Mouse (Mus musculus): ENCODE measurements at regions not wholly inside any gene's neighbourhood (a gene's known extent, or its start where the extent isn't known, plus 50 kb on each side); places are given as distances from the start of the nearest gene placed in this dataset.

DNA sequence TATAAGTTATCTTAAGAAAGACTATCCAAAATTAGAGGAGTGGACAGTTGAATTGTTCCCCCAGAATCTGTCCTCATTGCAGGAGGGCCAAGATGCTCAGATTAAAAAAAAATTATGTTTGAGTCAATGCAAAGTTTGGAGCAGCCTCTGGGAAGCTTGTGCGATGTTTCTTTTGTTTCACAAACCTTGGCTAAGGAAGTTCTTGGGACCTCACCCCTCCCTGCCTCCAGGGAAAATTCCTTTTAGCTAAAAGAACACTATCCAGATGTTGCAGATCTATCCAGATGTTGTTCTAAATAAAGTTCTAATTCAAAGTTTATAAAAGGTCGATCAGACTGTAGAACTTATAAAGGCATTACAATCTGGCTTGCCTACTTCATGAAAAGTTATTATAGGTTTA lies 160.8 kb downstream of the Hira start:
- Histone ChIP-seq H3K27ac (ENCODE audit: insufficient read depth, low read depth) (no peak overlapping the region; the same call in 1 of the 2 replicates), H3K4me1 (ENCODE audit: control insufficient read depth in 1 of 2, insufficient read depth in 2 of 2) (peaks cover under 1 to 17% of the 10 kb centered on the region in 2 experiments), H3K9ac (ENCODE audit: insufficient read depth, low read depth) (peak overlapping the region; percentile 53), H3K4me2 (ENCODE audit: insufficient read depth, low read depth, poor library complexity, severe bottlenecking) (no peak overlapping the region), H3K27me3 (replicated peaks) (no peaks in the 10 kb centered on the region), H3K4me3 (replicated peaks in 1 of 3; ENCODE audit: low read depth in 2 of 3, low read length in 2 of 3, poor library complexity in 1 of 3) (no peak overlapping the region), H3K9me3 (replicated peaks; ENCODE audit: low read length) (peaks cover 19% of the 10 kb centered on the region), H3K79me2 (replicated peaks; ENCODE audit: control insufficient read depth, extremely low read depth, insufficient read depth, poor library complexity, severe bottlenecking) (no peaks in the 10 kb centered on the region), H3K36me3 (replicated peaks in 1 of 2; ENCODE audit: control insufficient read depth in 1 of 2, insufficient read depth in 1 of 2, low read length in 1 of 2) (peaks cover 16 to 37% of the 10 kb centered on the region in 2 experiments)
- dilution Hi-C loops (cut with MboI; ENCODE audit: extremely low pct_ligation_motif_present, extremely low pct_unique_long_range_greater_than_20kb, low sequenced_read_pairs) = no loop called here
- no peak for DNase-seq (ENCODE audit: extremely low read depth)
- no peak for TF ChIP-seq RCOR1 (conservative IDR thresholded peaks at IDR 0.05; ENCODE audit: low read depth, low read length)
- TF ChIP-seq E2F4 (IDR thresholded peaks at IDR 0.05; ENCODE audit: insufficient replicate concordance, low read depth, low read length) = no peak
- TF ChIP-seq SIN3A (IDR thresholded peaks at IDR 0.05; ENCODE audit: low read length) = no peak
- TF ChIP-seq NELFE (IDR thresholded peaks at IDR 0.05; ENCODE audit: low read depth, low read length) = no peak
- TF ChIP-seq HCFC1 (IDR thresholded peaks at IDR 0.05; ENCODE audit: low read depth, low read length) = no peak
- TF ChIP-seq BHLHE40 (IDR thresholded peaks at IDR 0.05; ENCODE audit: low read depth, low read length) = no peak
- TF ChIP-seq NRF1 (IDR thresholded peaks at IDR 0.05; ENCODE audit: low read depth, low read length) = no peak
- TF ChIP-seq JUN (IDR thresholded peaks at IDR 0.05; ENCODE audit: insufficient read depth, low read depth, low read length) = no peak
- TF ChIP-seq MAFK (IDR thresholded peaks at IDR 0.05; ENCODE audit: insufficient replicate concordance, low read length) = no peak
- no peak for TF ChIP-seq POLR2A (IDR thresholded peaks at IDR 0.05; ENCODE audit: low read depth, low read length)
- in situ Hi-C loops (cut with MboI; ENCODE audit: low pct_ligation_motif_present, low pct_unique_long_range_greater_than_20kb, low sequenced_read_pairs) = no loop called here

- Histone ChIP-seq H3K9ac (ENCODE audit: insufficient read depth, low read depth) (no peak overlapping the region), H3K4me1 (ENCODE audit: control insufficient read depth in 1 of 2, insufficient read depth in 2 of 2) (peaks cover 6 to 19% of the 10 kb centered on the region in 2 experiments; a peak in 3 of 4 replicates), H3K9me3 (replicated peaks; ENCODE audit: low read length) (peaks cover 5% of the 10 kb centered on the region), H3K79me2 (replicated peaks; ENCODE audit: control insufficient read depth, extremely low read depth, insufficient read depth, poor library complexity, severe bottlenecking) (no peaks in the 10 kb centered on the region), H3K4me3 (replicated peaks in 1 of 3; ENCODE audit: low read depth in 2 of 3, low read length in 2 of 3, poor library complexity in 1 of 3) (no peak overlapping the region), H3K27ac (ENCODE audit: insufficient read depth, low read depth) (peak overlapping the region; percentile 42), H3K27me3 (replicated peaks) (no peaks in the 10 kb centered on the region), H3K4me2 (ENCODE audit: insufficient read depth, low read depth, poor library complexity, severe bottlenecking) (no peak overlapping the region), H3K36me3 (replicated peaks in 1 of 2; ENCODE audit: control insufficient read depth in 1 of 2, insufficient read depth in 1 of 2, low read length in 1 of 2) (peaks cover 0 to 5% of the 10 kb centered on the region in 2 experiments)
- TF ChIP-seq USF2 (conservative IDR thresholded peaks at IDR 0.05; ENCODE audit: low read depth, low read length) = no peak
- TF ChIP-seq MAX (IDR thresholded peaks at IDR 0.05; ENCODE audit: low read length) = peak; percentile 93
- 0 out of 2 replicates have a peak, but pooled peaks have one; percentile 26 for TF ChIP-seq TBP (conservative IDR thresholded peaks at IDR 0.05; ENCODE audit: low read depth, low read length)
- TF ChIP-seq TCF12 (IDR thresholded peaks at IDR 0.05; ENCODE audit: low read depth, low read length) = peak; percentile 90
- peak; percentile 93 for TF ChIP-seq MYC (IDR thresholded peaks at IDR 0.05; ENCODE audit: low read depth, low read length)
- TF ChIP-seq NELFE (IDR thresholded peaks at IDR 0.05; ENCODE audit: low read depth, low read length) = no peak
- TF ChIP-seq RCOR1 (conservative IDR thresholded peaks at IDR 0.05; ENCODE audit: low read depth, low read length) = no peak
- TF ChIP-seq POLR2A (IDR thresholded peaks at IDR 0.05; ENCODE audit: low read depth, low read length) = no peak
- TF ChIP-seq EP300 (IDR thresholded peaks at IDR 0.05; ENCODE audit: low read length) = peak; percentile 68
- TF ChIP-seq JUND (conservative IDR thresholded peaks at IDR 0.05; ENCODE audit: low read depth, low read length) = no peak
- TF ChIP-seq MAZ (IDR thresholded peaks at IDR 0.05; ENCODE audit: low read depth, low read length) = no peak
- TF ChIP-seq E2F4 (IDR thresholded peaks at IDR 0.05; ENCODE audit: insufficient replicate concordance, low read depth, low read length) = no peak
- TF ChIP-seq ETS1 (conservative IDR thresholded peaks at IDR 0.05; ENCODE audit: low read depth, low read length) = peak; percentile 40; the same call in 1 of the 2 replicates
- no peak for TF ChIP-seq SIN3A (IDR thresholded peaks at IDR 0.05; ENCODE audit: low read length)
- in situ Hi-C loops (cut with MboI; ENCODE audit: low pct_ligation_motif_present, low pct_unique_long_range_greater_than_20kb, low sequenced_read_pairs) = no loop called here
- dilution Hi-C loops (cut with MboI; ENCODE audit: extremely low pct_ligation_motif_present, extremely low pct_unique_long_range_greater_than_20kb, low sequenced_read_pairs) = no loop called here
- peak; percentile 78 for DNase-seq (ENCODE audit: extremely low read depth)
Measured at GRCm38 (mm10) chr16:19052791-19053190, 176.0 kb downstream of the Hira start.

Measured in CH12.LX (cell line).